In the genomic region with DNA sequence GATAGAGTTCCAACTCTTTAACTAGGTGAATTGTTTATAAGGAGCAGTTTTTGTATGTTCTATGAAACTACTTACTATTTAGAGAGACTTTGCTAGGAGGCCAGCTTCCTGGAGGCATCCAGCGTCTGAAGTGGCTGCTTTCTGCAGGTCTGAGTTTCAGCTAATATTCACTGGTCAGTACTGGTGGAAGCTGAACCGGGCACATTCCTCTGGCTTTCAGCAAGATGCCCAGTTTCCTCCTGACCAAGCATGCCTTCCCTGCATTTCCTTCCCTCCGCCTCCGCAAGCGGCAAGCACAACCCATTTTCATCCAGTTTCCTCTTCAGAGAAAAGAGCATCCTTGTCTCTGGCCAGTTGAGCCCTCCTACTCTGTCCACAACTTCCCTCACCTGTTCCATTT, we compare ENCODE assay signal across 20 mouse cellular contexts. TPM values are rescaled to one million over a fixed set of nuclear protein-coding genes. Genes with fewer than 3 reads are reported as not detected.
DNase-seq lines count a peak whose midpoint lies in the region; ATAC-seq and TF ChIP-seq lines count a peak whose summit lies in the region.
"Had no signal": no experiment of that assay in that cellular context is flagged by ENCODE, and none has a peak within 500 bp of the region (broad histone marks: within the 10 kb centered on the region; RNA-seq: fewer than 3 reads in every experiment).

No protein-coding gene starts in this region.

- no peaks in the 10 kb centered on the region for H3K9me3 ChIP-seq in lung, postnatal 0 days (ENCODE audit: low read length)
- H3K9me3 ChIP-seq in stomach, postnatal 0 days (ENCODE audit: control insufficient read depth, low read length) = no peaks in the 10 kb centered on the region
- H3K9me3 ChIP-seq in hindbrain, embryonic 14.5 days (ENCODE audit: control insufficient read depth, low read length) = no peaks in the 10 kb centered on the region
- H3K9me3 ChIP-seq: embryonic facial prominence, embryonic 15.5 days; forebrain, embryonic 10.5 days; limb, embryonic 15.5 days had no signal

- H3K9ac ChIP-seq in lung, postnatal 0 days (replicated peaks; ENCODE audit: low read depth) = no peak overlapping the region
- H3K9ac ChIP-seq in stomach, postnatal 0 days (ENCODE audit: low read length) = no peak overlapping the region; the same call in 1 of the 2 replicates
- H3K9ac ChIP-seq in hindbrain, embryonic 14.5 days = no peak overlapping the region
- H3K9ac ChIP-seq: embryonic facial prominence, embryonic 15.5 days; limb, embryonic 15.5 days had no signal

- peak; percentile 48 for DNase-seq in lung, postnatal 0 days (ENCODE audit: low spot score)
- no peak for DNase-seq in lung, adult 2 months
- peak; percentile 54 for DNase-seq in kidney, adult 2 months
- DNase-seq in kidney, postnatal 25 days = peak; percentile 19 to 59
- DNase-seq in stomach, postnatal 0 days (ENCODE audit: low spot score) = no peak
- DNase-seq in gastrocnemius, postnatal 14 days = no peak
- no peak for DNase-seq in hindbrain, embryonic 14.5 days (ENCODE audit: low spot score)
- DNase-seq: cerebellum, adult 9-11 months; heart, adult 2 months; right cerebral cortex, adult 18-20 months; thymus, postnatal 25 days had no signal

- no peaks in the 10 kb centered on the region for H3K27me3 ChIP-seq in lung, postnatal 0 days (replicated peaks; ENCODE audit: insufficient read depth, low read length)
- H3K27me3 ChIP-seq in kidney, adult 2 months (replicated peaks; ENCODE audit: control insufficient read depth, insufficient read depth, low read length) = no peaks in the 10 kb centered on the region
- no peaks in the 10 kb centered on the region for H3K27me3 ChIP-seq in stomach, postnatal 0 days (ENCODE audit: control insufficient read depth, insufficient read depth, low read length)
- no peaks in the 10 kb centered on the region for H3K27me3 ChIP-seq in hindbrain, embryonic 14.5 days (ENCODE audit: control insufficient read depth, insufficient read depth, low read length)
- H3K27me3 ChIP-seq: embryonic facial prominence, embryonic 15.5 days; limb, embryonic 15.5 days had no signal

- WGBS in lung, postnatal 0 days = 47% methylated on average over 5 of the region's 5 CpGs
- 48% methylated on average over 5 of the region's 5 CpGs for WGBS in lung, adult 2 months
- WGBS in kidney, adult 2 months = 53% methylated on average over 5 of the region's 5 CpGs
- WGBS in stomach, postnatal 0 days = 69% methylated on average over 5 of the region's 5 CpGs
- WGBS in hindbrain, embryonic 14.5 days = 93% methylated on average over 5 of the region's 5 CpGs

- intact Hi-C loops in gastrocnemius, postnatal 14 days (cut with DNase I; ENCODE audit: low total_unique reads) = no loop called here

- TF ChIP-seq CTCF in lung, postnatal 0 days (IDR thresholded peaks at IDR 0.05) = no peak
- TF ChIP-seq CTCF in lung, adult 2 months (IDR thresholded peaks at IDR 0.05; ENCODE audit: insufficient read depth, low read length) = no peak
- TF ChIP-seq CTCF in kidney, adult 2 months (conservative IDR thresholded peaks at IDR 0.05; ENCODE audit: insufficient read depth, insufficient read length, low read depth, low read length) = no peak
- TF ChIP-seq CTCF in stomach, postnatal 0 days (IDR thresholded peaks at IDR 0.05; ENCODE audit: low read depth) = no peak

- peaks cover 10% of the 10 kb centered on the region; the same call in 1 of the 2 replicates for H3K4me1 ChIP-seq in lung, postnatal 0 days (ENCODE audit: insufficient read depth, low read depth, low read length)
- peaks cover 13% of the 10 kb centered on the region for H3K4me1 ChIP-seq in lung, adult 2 months (ENCODE audit: control insufficient read depth, insufficient read depth, low read length)
- H3K4me1 ChIP-seq in kidney, adult 2 months (ENCODE audit: control insufficient read depth, insufficient read depth, low read length) = peaks cover 19% of the 10 kb centered on the region; the same call in 1 of the 2 replicates
- H3K4me1 ChIP-seq in stomach, postnatal 0 days (replicated peaks; ENCODE audit: control insufficient read depth, insufficient read depth) = no peaks in the 10 kb centered on the region; the same call in none of the 2 replicates
- no peaks in the 10 kb centered on the region for H3K4me1 ChIP-seq in hindbrain, embryonic 14.5 days (replicated peaks; ENCODE audit: control insufficient read depth, insufficient read depth, low read length)
- H3K4me1 ChIP-seq: embryonic facial prominence, embryonic 15.5 days had no signal

- ATAC-seq in lung, postnatal 0 days = peak; percentile 23; the same call in 1 of the 2 replicates
- no peak for ATAC-seq in stomach, postnatal 0 days (ENCODE audit: low FRiP score, low TSS enrichment)
- ATAC-seq in hindbrain, embryonic 14.5 days (ENCODE audit: low FRiP score) = no peak

- TF ChIP-seq POLR2A in lung, adult 2 months (IDR thresholded peaks at IDR 0.05; ENCODE audit: borderline replicate concordance, extremely low read depth, low read depth, low read length) = no peak
- no peak for TF ChIP-seq POLR2A in kidney, adult 2 months (IDR thresholded peaks at IDR 0.05; ENCODE audit: low read depth, low read length)

- no peak for TF ChIP-seq EP300 in lung, postnatal 0 days (IDR thresholded peaks at IDR 0.05)
- TF ChIP-seq EP300 in stomach, postnatal 0 days (optimal IDR thresholded peaks at IDR 0.05) = no peak

- H3K27ac ChIP-seq in lung, postnatal 0 days (ENCODE audit: low read length) = peak overlapping the region; percentile 65
- H3K27ac ChIP-seq in kidney, adult 2 months (ENCODE audit: insufficient read depth, low read depth, low read length) = peak overlapping the region; percentile 81
- H3K27ac ChIP-seq in stomach, postnatal 0 days (replicated peaks) = peak overlapping the region; percentile 45
- H3K27ac ChIP-seq in hindbrain, embryonic 14.5 days = no peak overlapping the region
- H3K27ac ChIP-seq: embryonic facial prominence, embryonic 15.5 days; forebrain, embryonic 10.5 days; heart, adult 2 months; limb, embryonic 15.5 days had no signal

- H3K36me3 ChIP-seq in lung, postnatal 0 days (ENCODE audit: insufficient read depth, low read length) = no peaks in the 10 kb centered on the region
- no peaks in the 10 kb centered on the region; the same call in none of the 2 replicates for H3K36me3 ChIP-seq in kidney, adult 2 months (ENCODE audit: control insufficient read depth, insufficient read depth, low read length)
- H3K36me3 ChIP-seq in stomach, postnatal 0 days (ENCODE audit: control insufficient read depth, insufficient read depth, low read length) = no peaks in the 10 kb centered on the region
- no peaks in the 10 kb centered on the region for H3K36me3 ChIP-seq in hindbrain, embryonic 14.5 days (replicated peaks; ENCODE audit: control insufficient read depth, insufficient read depth)
- H3K36me3 ChIP-seq: embryonic facial prominence, embryonic 15.5 days; limb, embryonic 15.5 days had no signal

- no peak overlapping the region for H3K4me2 ChIP-seq in lung, postnatal 0 days (replicated peaks; ENCODE audit: low read depth, low read length)
- H3K4me2 ChIP-seq in stomach, postnatal 0 days (replicated peaks; ENCODE audit: low read depth) = no peak overlapping the region
- H3K4me2 ChIP-seq in hindbrain, embryonic 14.5 days (replicated peaks) = no peak overlapping the region
- H3K4me2 ChIP-seq: embryonic facial prominence, embryonic 15.5 days; limb, embryonic 15.5 days had no signal

- H3K4me3 ChIP-seq in lung, postnatal 0 days (ENCODE audit: low read depth, low read length) = no peak overlapping the region
- H3K4me3 ChIP-seq in lung, adult 2 months (replicated peaks; ENCODE audit: extremely low read depth, low read depth, low read length) = no peak overlapping the region
- no peak overlapping the region for H3K4me3 ChIP-seq in kidney, adult 2 months (ENCODE audit: insufficient read depth, low read depth, low read length)
- H3K4me3 ChIP-seq in stomach, postnatal 0 days (ENCODE audit: low read depth, low read length) = no peak overlapping the region
- H3K4me3 ChIP-seq in hindbrain, embryonic 14.5 days (replicated peaks; ENCODE audit: low read length) = no peak overlapping the region
- H3K4me3 ChIP-seq: embryonic facial prominence, embryonic 15.5 days; forebrain, embryonic 10.5 days; heart, adult 2 months; limb, embryonic 15.5 days had no signal

RNA-seq across cellular contexts. Expression of gene Acsl5, which starts 17.3 kb away (rescaled TPM):
- 110 and 130 TPM in 2 replicates for polyA plus RNA-seq in lung, postnatal 0 days (2015; fragmentation: Nextera tagmentation; extraction: Ambion mirVana)
- polyA plus RNA-seq in lung, adult 2 months (2012; rRNA removed) = 34.4 and 53.2 TPM in 2 replicates
- polyA plus RNA-seq in kidney, adult 2 months (2012; rRNA removed) = 26.8 and 29.3 TPM in 2 replicates
- 62.7 and 63.2 TPM in 2 replicates for polyA plus RNA-seq in stomach, postnatal 0 days (2015; fragmentation: Nextera tagmentation; extraction: Ambion mirVana)
- total RNA-seq in gastrocnemius, postnatal 14 days (2021) = 1 to 10 TPM; 7.4 to 9.3 TPM
- 17.3 and 23.4 TPM in 2 replicates for polyA plus RNA-seq in hindbrain, embryonic 14.5 days (2014; fragmentation: Nextera tagmentation; extraction: Ambion mirVana)

RNA-seq across cellular contexts. Expression of gene Gucy2g, which starts 28.0 kb away (rescaled TPM):
- polyA plus RNA-seq in lung, postnatal 0 days (2015; fragmentation: Nextera tagmentation; extraction: Ambion mirVana) = 0.05 and 0.18 TPM in 2 replicates
- polyA plus RNA-seq in lung, adult 2 months (2012; rRNA removed) = 0.32 TPM in 2 replicates
- 0.88 and 1.1 TPM in 2 replicates for polyA plus RNA-seq in kidney, adult 2 months (2012; rRNA removed)
- polyA plus RNA-seq in stomach, postnatal 0 days (2015; fragmentation: Nextera tagmentation; extraction: Ambion mirVana) = 0.08 TPM in 2 replicates
- total RNA-seq in gastrocnemius, postnatal 14 days (2021) = under 1 TPM; 0.10 to 0.24 TPM
- 0.08 and 0.09 TPM in 2 replicates for polyA plus RNA-seq in hindbrain, embryonic 14.5 days (2014; fragmentation: Nextera tagmentation; extraction: Ambion mirVana)
- total RNA-seq: adrenal gland, adult 18-20 months; megakaryocyte-erythroid progenitor cell, adult 5-6 weeks; midbrain, postnatal 0 days had no signal
- polyA plus RNA-seq: forebrain, embryonic 10.5 days; heart, embryonic 16.5 days; hindbrain, embryonic 11.5 days; intestine, embryonic 14.5 days; midbrain, postnatal 0 days had no signal

RNA-seq across cellular contexts. Expression of gene Zdhhc6, which starts 46.8 kb away (rescaled TPM):
- 69.3 and 73.2 TPM in 2 replicates for polyA plus RNA-seq in lung, postnatal 0 days (2015; fragmentation: Nextera tagmentation; extraction: Ambion mirVana)
- 6.8 and 10.8 TPM in 2 replicates for polyA plus RNA-seq in lung, adult 2 months (2012; rRNA removed)
- 22.5 and 29.1 TPM in 2 replicates for polyA plus RNA-seq in kidney, adult 2 months (2012; rRNA removed)
- polyA plus RNA-seq in stomach, postnatal 0 days (2015; fragmentation: Nextera tagmentation; extraction: Ambion mirVana) = 49.8 and 50.8 TPM in 2 replicates
- total RNA-seq in gastrocnemius, postnatal 14 days (2021) = 10 to 100 TPM; 14.9 to 18.3 TPM
- polyA plus RNA-seq in hindbrain, embryonic 14.5 days (2014; fragmentation: Nextera tagmentation; extraction: Ambion mirVana) = 66.3 and 69.0 TPM in 2 replicates

RNA-seq across cellular contexts. Expression of gene Vti1a, which starts 47.0 kb away (rescaled TPM):
- polyA plus RNA-seq in lung, postnatal 0 days (2015; fragmentation: Nextera tagmentation; extraction: Ambion mirVana) = 17.9 and 19.2 TPM in 2 replicates
- polyA plus RNA-seq in lung, adult 2 months (2012; rRNA removed) = 10.3 and 11.5 TPM in 2 replicates
- 15.7 and 15.9 TPM in 2 replicates for polyA plus RNA-seq in kidney, adult 2 months (2012; rRNA removed)
- 19.4 and 20.1 TPM in 2 replicates for polyA plus RNA-seq in stomach, postnatal 0 days (2015; fragmentation: Nextera tagmentation; extraction: Ambion mirVana)
- 10 to 100 TPM; 14.4 to 14.6 TPM for total RNA-seq in gastrocnemius, postnatal 14 days (2021)
- 32.1 and 35.4 TPM in 2 replicates for polyA plus RNA-seq in hindbrain, embryonic 14.5 days (2014; fragmentation: Nextera tagmentation; extraction: Ambion mirVana)

Comparison
In these comparisons a context has a peak if more than half of its experiments do, and no peak if none do; other contexts are left out.
1. DNase-seq: peak in lung, postnatal 0 days (single experiment), kidney, adult 2 months (single experiment) and kidney, postnatal 25 days (2 of 2); none in lung, adult 2 months (single experiment), stomach, postnatal 0 days (single experiment), gastrocnemius, postnatal 14 days (single experiment) and hindbrain, embryonic 14.5 days (single experiment).